ENCODE assay signal across 9 mouse cellular contexts in the genomic region with DNA sequence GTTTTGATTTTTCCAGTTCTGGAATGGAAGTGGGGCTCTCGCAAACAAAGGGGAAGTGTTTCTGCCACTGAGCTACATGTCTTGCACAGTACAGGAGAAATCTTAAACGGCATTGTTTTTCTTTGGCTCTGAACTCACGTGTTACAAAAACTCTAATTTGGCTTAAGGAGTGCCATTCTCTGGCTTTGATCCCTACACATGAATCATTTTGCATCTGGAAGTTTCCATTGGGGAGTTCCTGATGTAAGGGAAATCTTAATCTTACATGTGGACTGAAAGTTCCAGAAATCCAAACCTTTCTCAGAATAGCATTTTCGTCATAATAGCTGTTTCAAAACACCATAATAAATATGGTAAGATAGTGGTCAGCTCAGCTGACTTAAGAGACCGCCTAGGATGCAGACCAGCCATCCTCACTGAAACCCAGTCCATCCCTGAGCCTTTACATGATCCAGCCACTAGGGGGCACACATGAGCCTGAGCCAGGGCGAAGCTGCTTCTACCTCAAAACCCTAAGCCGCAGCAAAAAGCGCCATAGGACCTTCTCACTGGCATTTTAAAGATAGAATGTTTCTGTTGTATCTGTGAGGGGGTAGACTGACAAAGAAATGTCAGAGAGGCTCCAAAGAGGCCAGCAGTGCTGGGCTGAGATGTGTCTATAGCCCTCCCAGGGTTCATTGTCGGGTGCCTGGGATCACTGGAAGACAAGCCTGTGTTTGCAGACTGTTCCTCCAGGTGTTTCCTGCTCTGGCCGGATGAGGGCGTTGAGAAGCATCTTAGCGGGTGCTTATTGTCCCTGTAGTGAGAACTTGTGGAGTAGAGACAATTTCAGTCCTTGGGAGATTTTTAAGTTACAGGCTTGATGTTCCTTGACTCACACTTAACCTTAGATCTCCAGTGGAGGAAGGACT. TPM values are rescaled to one million over a fixed set of nuclear protein-coding genes. Genes with fewer than 3 reads are reported as not detected.
DNase-seq lines count a peak whose midpoint lies in the region; ATAC-seq and TF ChIP-seq lines count a peak whose summit lies in the region.
"Had no signal": no experiment of that assay in that cellular context is flagged by ENCODE, and none has a peak within 500 bp of the region (broad histone marks: within the 10 kb centered on the region; RNA-seq: fewer than 3 reads in every experiment).

No protein-coding gene starts in this region.

- H3K4me1 ChIP-seq in E14TG2a.4 (replicated peaks; ENCODE audit: low read depth, low read length) = peaks cover 52% of the 10 kb centered on the region
- H3K4me1 ChIP-seq in forebrain, embryonic 14.5 days (ENCODE audit: control insufficient read depth, insufficient read depth, low read length) = no peaks in the 10 kb centered on the region
- H3K4me1 ChIP-seq in liver, postnatal 0 days (ENCODE audit: insufficient read depth) = peaks cover 14% of the 10 kb centered on the region
- H3K4me1 ChIP-seq in neural tube, embryonic 15.5 days = peaks cover 18% of the 10 kb centered on the region

- WGBS in forebrain, embryonic 14.5 days = 13% methylated on average over 12 of the region's 12 CpGs
- WGBS in large intestine, adult 2 months = 14% methylated on average over 12 of the region's 12 CpGs
- 8% methylated on average over 12 of the region's 12 CpGs for WGBS in liver, postnatal 0 days (ENCODE audit: insufficient replicate concordance)
- WGBS in neural tube, embryonic 15.5 days = 16% methylated on average over 12 of the region's 12 CpGs

- peak; percentile 86 for TF ChIP-seq CTCF in E14TG2a.4 (conservative IDR thresholded peaks at IDR 0.05; ENCODE audit: low read length)
- TF ChIP-seq CTCF in liver, postnatal 0 days (IDR thresholded peaks at IDR 0.05; ENCODE audit: low read depth) = peak; percentile 94

- no peaks in the 10 kb centered on the region for H3K9me3 ChIP-seq in E14TG2a.4 (ENCODE audit: low read length)
- no peaks in the 10 kb centered on the region for H3K9me3 ChIP-seq in forebrain, embryonic 14.5 days (replicated peaks; ENCODE audit: control insufficient read depth, low read length)
- no peaks in the 10 kb centered on the region for H3K9me3 ChIP-seq in liver, postnatal 0 days (ENCODE audit: low read length)
- no peaks in the 10 kb centered on the region for H3K9me3 ChIP-seq in neural tube, embryonic 15.5 days (replicated peaks)

- H3K4me2 ChIP-seq in forebrain, embryonic 14.5 days (ENCODE audit: low read length) = peak overlapping the region; percentile 49
- H3K4me2 ChIP-seq in liver, postnatal 0 days (ENCODE audit: low read depth, low read length) = peak overlapping the region; percentile 27
- H3K4me2 ChIP-seq in neural tube, embryonic 15.5 days = peak overlapping the region; percentile 48

- H3K27me3 ChIP-seq in E14TG2a.4 (ENCODE audit: insufficient read depth, low read length) = 0 out of 2 replicates have a peak, but pooled peaks cover 4% of the 10 kb centered on the region
- H3K27me3 ChIP-seq in forebrain, embryonic 14.5 days (replicated peaks; ENCODE audit: control insufficient read depth, insufficient read depth, low read length) = no peaks in the 10 kb centered on the region
- H3K27me3 ChIP-seq in liver, postnatal 0 days (ENCODE audit: insufficient read depth, low read length) = no peaks in the 10 kb centered on the region; the same call in 1 of the 2 replicates
- H3K27me3 ChIP-seq in neural tube, embryonic 15.5 days (replicated peaks) = no peaks in the 10 kb centered on the region

- peak; percentile 88 for DNase-seq in forebrain, embryonic 14.5 days (ENCODE audit: low spot score)
- DNase-seq in heart, postnatal 14 days = peak; percentile 92 to 95
- DNase-seq in large intestine, adult 2 months (ENCODE audit: low read depth, low spot score) = peak; percentile 64
- DNase-seq in liver, postnatal 0 days = peak; percentile 84
- DNase-seq in testis, postnatal 14 days (ENCODE audit: low spot score) = peak; percentile 82

- H3K4me3 ChIP-seq in E14TG2a.4 (replicated peaks; ENCODE audit: low read length) = peak overlapping the region; percentile 51
- peak overlapping the region; percentile 14; the same call in 1 of the 2 replicates for H3K4me3 ChIP-seq in forebrain, embryonic 14.5 days (ENCODE audit: low read depth, low read length)
- no peak overlapping the region for H3K4me3 ChIP-seq in liver, postnatal 0 days (ENCODE audit: low read depth, low read length)
- peak overlapping the region; percentile 21 for H3K4me3 ChIP-seq in neural tube, embryonic 15.5 days (replicated peaks)

- no peaks in the 10 kb centered on the region for H3K36me3 ChIP-seq in E14TG2a.4 (ENCODE audit: insufficient read depth, low read length)
- no peaks in the 10 kb centered on the region for H3K36me3 ChIP-seq in forebrain, embryonic 14.5 days (ENCODE audit: control insufficient read depth, insufficient read depth, low read length)
- no peaks in the 10 kb centered on the region for H3K36me3 ChIP-seq in liver, postnatal 0 days (replicated peaks; ENCODE audit: insufficient read depth, low read length)
- H3K36me3 ChIP-seq in neural tube, embryonic 15.5 days = no peaks in the 10 kb centered on the region

- peak; percentile 73 for ATAC-seq in cerebellum, adult (ENCODE audit: insufficient number of reproducible peaks, low FRiP score, low TSS enrichment)
- peak; percentile 83 for ATAC-seq in forebrain, embryonic 14.5 days
- peak; percentile 60; the same call in 1 of the 2 replicates for ATAC-seq in liver, postnatal 0 days
- peak; percentile 62; the same call in 1 of the 2 replicates for ATAC-seq in neural tube, embryonic 15.5 days (ENCODE audit: low FRiP score)

- H3K9ac ChIP-seq in forebrain, embryonic 14.5 days (ENCODE audit: low read length) = peak overlapping the region; percentile 48
- H3K9ac ChIP-seq in liver, postnatal 0 days (replicated peaks) = no peak overlapping the region
- no peak overlapping the region for H3K9ac ChIP-seq in neural tube, embryonic 15.5 days (replicated peaks)

- intact Hi-C loops in heart, postnatal 14 days (cut with DNase I) = loop anchor here (1.0 to 5.0 kb wide), 4 partner anchors 44 to 231 kb away; partner anchors contain the start of gene Akap2

- no peak overlapping the region for H3K27ac ChIP-seq in forebrain, embryonic 14.5 days (ENCODE audit: low read depth, low read length)
- H3K27ac ChIP-seq in liver, postnatal 0 days (ENCODE audit: low read depth) = 0 out of 2 replicates have a peak overlapping the region, but pooled peaks have one; percentile 22
- H3K27ac ChIP-seq in neural tube, embryonic 15.5 days (replicated peaks) = no peak overlapping the region
- H3K27ac ChIP-seq: macrophage had no signal

- no peak for TF ChIP-seq EP300 in liver, postnatal 0 days (IDR thresholded peaks at IDR 0.05; ENCODE audit: low read depth)

RNA-seq across cellular contexts. Expression of gene Akap2, which starts 44.2 kb away (rescaled TPM):
- 5.0 and 5.7 TPM in 2 replicates for polyA plus RNA-seq in forebrain, embryonic 14.5 days (2014; fragmentation: Nextera tagmentation; extraction: Ambion mirVana)
- 100 to 1,000 TPM; 110 to 116 TPM for total RNA-seq in heart, postnatal 14 days (2021)
- 7.4 and 15.1 TPM in 2 replicates for polyA plus RNA-seq in large intestine, adult 2 months (2012; rRNA removed)
- 1.9 and 2.0 TPM in 2 replicates for polyA plus RNA-seq in liver, postnatal 0 days (2015; fragmentation: Nextera tagmentation; extraction: Ambion mirVana)
- polyA plus RNA-seq in neural tube, embryonic 15.5 days (2015; fragmentation: Nextera tagmentation; extraction: Ambion mirVana) = 11.0 and 19.4 TPM in 2 replicates
